Mouse (Mus musculus) heart, postnatal 0 days (tissue): Measurements from ENCODE around the gene Sipa1l2. TPM values are rescaled to one million over a fixed set of nuclear protein-coding genes. Genes with fewer than 3 reads are reported as not detected.

Experiments
- ATAC-seq: fragments of 200-750 bp; cut with Nextera tagmentation; 2 replicates; pipeline ENCODE4 v1.8.0; 2017; ENCODE audit warnings: low read depth, moderate number of reproducible peaks, moderate library complexity; ENCODE audit not compliant: insufficient read depth
- DNase-seq: peaks from one replicate; pipeline ENCODE4 v3.0.0-alpha.2; 2016; ENCODE audit warnings: low spot score
- H3K27ac ChIP-seq: fragments of 300-500 bp; sonication (generic); 2 replicates; pipeline ENCODE4 v1.5.1; 2014; ENCODE audit warnings: low read depth, mild to moderate bottlenecking
- H3K27me3 ChIP-seq: fragments of 300-500 bp; sonication (generic); 2 replicates; pipeline ENCODE4 v1.6.1; 2014; ENCODE audit warnings: low read length, mixed read lengths; ENCODE audit not compliant: control insufficient read depth, insufficient read depth
- H3K36me3 ChIP-seq: fragments of 300-500 bp; sonication (generic); replicated peaks from 2 replicates; pipeline ENCODE4 v1.6.1; 2014; ENCODE audit warnings: low read length, mixed read lengths; ENCODE audit not compliant: control insufficient read depth, insufficient read depth
- H3K4me1 ChIP-seq: fragments of 300-500 bp; sonication (generic); 2 replicates; pipeline ENCODE4 v1.6.1; 2014; ENCODE audit warnings: antibody characterized with exemption; ENCODE audit not compliant: control insufficient read depth, insufficient read depth
- H3K4me2 ChIP-seq: fragments of 300-500 bp; sonication (generic); 2 replicates; pipeline ENCODE4 v1.6.1; 2014; ENCODE audit warnings: low read depth, mild to moderate bottlenecking, low read length, moderate library complexity
- H3K4me3 ChIP-seq: fragments of 300-500 bp; sonication (generic); 2 replicates; pipeline ENCODE4 v1.5.1; 2014; ENCODE audit warnings: low read depth, low read length
- H3K9ac ChIP-seq: fragments of 300-500 bp; sonication (generic); replicated peaks from 2 replicates; pipeline ENCODE4 v1.6.1; 2014; ENCODE audit warnings: low read depth, low read length, mixed read lengths
- H3K9me3 ChIP-seq: fragments of 300-500 bp; sonication (generic); replicated peaks from 2 replicates; pipeline ENCODE4 v1.6.1; 2016; ENCODE audit warnings: low read length; ENCODE audit not compliant: control insufficient read depth
- CTCF ChIP-seq: IDR thresholded peaks from 2 replicates; pipeline ENCODE4 v1.5.1; 2016; ENCODE audit warnings: antibody characterized with exemption, control low read depth, low read depth
- EP300 ChIP-seq: IDR thresholded peaks from 2 replicates; pipeline ENCODE4 v1.6.1; 2016; ENCODE audit warnings: antibody characterized with exemption, low read depth
- WGBS: fragments of 180-500 bp; shearing (Covaris S2); extraction: QIAGEN DNeasy Blood & Tissue Kit; methylation state at CpG from one replicate; pipeline ENCODE4 v1.1.7; 2014; 5-methylcytosine and 5-hydroxymethylcytosine counted together
- polyA plus RNA-seq: library from polyadenylated mRNA; unstranded; fragments of >200 nt; fragmentation: Nextera tagmentation; extraction: Ambion mirVana; gene quantifications from 2 replicates; pipeline ENCODE4 v1.2.1, GENCODE M21; 2015
- total RNA-seq: library from RNA; depleted of rRNA; stranded (reverse); fragments of >200 nt; gene quantifications from 2 replicates; pipeline ENCODE4 v1.2.3, GENCODE M21; 2014; ENCODE audit warnings: low replicate concordance

Sipa1l2 gene
- total and polyA plus RNA-seq, 2 experiments from 2014 or later = 13.6 to 65.8 TPM

DNA sequence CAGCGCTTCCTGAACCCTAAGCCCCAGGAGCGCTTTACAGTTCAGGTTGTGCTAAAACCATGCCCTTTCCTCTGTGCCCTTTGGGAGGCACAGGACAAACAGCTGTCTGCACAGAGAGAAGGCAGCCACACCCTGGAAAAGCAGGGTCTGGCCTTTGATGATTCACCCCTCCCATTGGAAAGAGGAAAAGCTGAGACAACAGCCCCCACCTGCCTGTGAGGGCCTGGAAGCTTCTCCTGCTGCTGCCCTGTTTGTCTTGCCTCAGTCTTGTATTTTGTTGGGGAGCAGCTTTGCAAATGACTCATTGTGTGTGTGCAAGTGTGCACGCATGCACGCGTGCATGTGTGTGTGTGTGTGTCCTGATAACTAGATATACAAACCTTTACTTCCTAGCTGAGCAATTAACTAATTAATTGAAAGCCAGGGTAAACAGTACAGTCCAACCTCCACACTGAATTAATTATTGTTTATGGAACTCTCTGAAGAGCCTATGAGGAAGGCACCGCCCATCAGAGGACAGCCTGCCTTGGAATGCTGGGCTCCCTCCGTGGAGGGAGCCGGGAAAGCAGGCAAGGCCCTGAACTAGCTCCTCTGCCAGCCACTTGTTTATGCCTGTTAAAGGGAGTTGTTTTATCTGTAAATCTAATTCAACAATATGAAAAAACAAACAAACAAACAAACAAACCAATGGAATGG, 35.4 kb upstream of the Sipa1l2 start:
- no peak overlapping the region for H3K4me2 ChIP-seq
- no peak overlapping the region for H3K27ac ChIP-seq
- no peak for TF ChIP-seq CTCF
- no peak for TF ChIP-seq EP300
- no peaks in the 10 kb centered on the region for H3K36me3 ChIP-seq
- no peaks in the 10 kb centered on the region for H3K9me3 ChIP-seq
- no peak for ATAC-seq
- H3K27me3 ChIP-seq = no peaks in the 10 kb centered on the region
- WGBS = 71% methylated on average over 8 of the region's 8 CpGs
- H3K4me3 ChIP-seq = no peak overlapping the region
- no peak for DNase-seq
- H3K9ac ChIP-seq = no peak overlapping the region
- no peaks in the 10 kb centered on the region for H3K4me1 ChIP-seq

DNA sequence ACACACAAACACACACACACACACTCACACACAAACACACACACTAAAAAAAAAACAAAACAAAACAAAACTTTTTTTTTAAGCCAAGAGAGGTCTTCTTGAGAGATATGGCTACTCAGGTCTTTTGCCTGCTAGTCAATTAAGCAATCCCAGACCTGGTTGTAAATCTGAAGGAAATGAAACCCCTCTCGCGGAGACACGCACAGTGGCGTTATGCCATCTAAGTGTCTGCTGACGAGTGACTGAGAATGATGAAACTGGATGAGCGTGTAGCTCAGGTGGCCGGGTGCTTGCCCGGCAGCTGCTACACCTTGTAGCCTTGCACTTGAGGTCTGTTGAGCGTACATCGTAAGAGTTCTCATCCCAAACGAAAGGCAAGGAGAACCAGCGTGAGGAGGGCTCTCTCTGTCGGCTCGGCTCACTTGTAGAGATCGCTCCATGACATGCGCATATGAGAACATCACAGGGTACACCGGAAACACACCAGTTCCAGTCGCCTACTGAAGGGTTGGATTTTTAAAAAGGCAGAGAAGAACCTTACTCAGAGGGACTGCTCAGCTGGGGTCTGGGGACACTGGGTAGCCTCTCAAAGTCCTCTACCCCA, 34.7 kb upstream of the Sipa1l2 start:
- 79% methylated on average over 18 of the region's 18 CpGs for WGBS
- DNase-seq = no peak
- Histone ChIP-seq H3K27ac (no peak overlapping the region), H3K9ac (no peak overlapping the region), H3K9me3 (no peaks in the 10 kb centered on the region), H3K4me2 (no peak overlapping the region), H3K4me1 (no peaks in the 10 kb centered on the region), H3K36me3 (no peaks in the 10 kb centered on the region), H3K4me3 (no peak overlapping the region), H3K27me3 (no peaks in the 10 kb centered on the region)
- no peak for ATAC-seq
- no peak for TF ChIP-seq CTCF
- no peak for TF ChIP-seq EP300

DNA sequence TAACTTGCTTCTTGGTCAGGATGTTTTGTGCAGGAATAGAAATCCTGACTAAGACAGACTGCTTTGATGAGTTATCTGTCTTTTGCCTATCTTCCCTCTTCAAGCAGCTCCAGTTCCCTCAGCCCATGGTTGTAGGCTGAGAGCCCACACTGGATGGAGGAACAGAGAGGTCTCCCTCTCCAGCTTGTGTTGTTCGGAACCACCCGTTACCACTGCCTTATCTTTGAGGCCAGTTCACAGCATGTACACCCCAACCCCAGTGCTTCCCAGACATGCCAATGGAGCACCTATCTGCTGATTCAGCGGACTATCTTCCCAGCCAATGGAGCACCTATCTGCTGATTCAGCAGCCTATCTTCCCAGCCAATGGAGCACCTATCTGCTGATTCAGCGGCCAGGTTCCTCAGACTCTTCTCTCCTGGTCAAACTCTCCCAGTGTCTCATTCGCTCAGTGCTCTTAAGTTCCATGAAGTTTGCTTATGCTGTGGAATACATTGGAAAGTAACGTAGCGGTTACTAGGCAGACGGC, 33.8 kb upstream of the Sipa1l2 start:
- H3K4me2 ChIP-seq = no peak overlapping the region
- no peaks in the 10 kb centered on the region for H3K27me3 ChIP-seq
- H3K4me1 ChIP-seq = no peaks in the 10 kb centered on the region
- ATAC-seq (no peak), DNase-seq (no peak)
- TF ChIP-seq EP300 = no peak
- TF ChIP-seq CTCF = no peak
- H3K4me3 ChIP-seq = no peak overlapping the region
- whole genome bisulfite sequencing = 81% methylated on average over 8 of the region's 8 CpGs
- no peak overlapping the region for H3K9ac ChIP-seq
- H3K36me3 ChIP-seq = no peaks in the 10 kb centered on the region
- no peak overlapping the region for H3K27ac ChIP-seq
- no peaks in the 10 kb centered on the region for H3K9me3 ChIP-seq

DNA sequence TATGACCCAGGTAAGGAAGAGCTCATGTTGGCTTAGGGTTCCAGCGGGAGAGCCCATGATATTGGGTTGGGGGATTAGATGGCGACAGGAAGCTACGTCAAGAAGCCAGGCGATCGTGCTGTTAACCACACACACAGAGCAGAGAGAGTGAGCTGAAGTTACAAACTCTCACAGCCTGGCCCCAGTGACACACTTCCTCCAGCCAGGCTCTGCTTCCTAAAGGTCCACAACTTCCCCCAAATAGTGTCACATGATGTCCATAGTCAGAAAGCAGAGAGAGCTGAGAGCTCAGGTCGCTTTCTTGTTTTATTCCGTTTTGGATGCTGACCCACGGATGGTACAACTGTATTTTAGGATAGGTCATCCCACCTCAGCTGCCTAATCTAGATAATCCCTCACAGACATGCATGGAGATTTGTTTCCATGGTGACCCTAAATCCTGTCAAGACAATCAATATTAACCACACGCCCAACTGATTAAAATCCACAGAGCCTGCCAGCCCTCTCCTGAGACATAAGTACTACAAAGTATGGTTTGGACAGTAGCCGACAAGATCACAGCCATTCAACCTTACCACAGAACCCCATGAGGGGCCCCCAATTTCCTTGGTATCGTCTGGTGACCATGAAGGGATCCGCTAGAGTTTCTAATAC, 30.6 kb upstream of the Sipa1l2 start:
- Histone ChIP-seq H3K9ac (no peak overlapping the region), H3K27me3 (no peaks in the 10 kb centered on the region), H3K4me2 (no peak overlapping the region), H3K36me3 (no peaks in the 10 kb centered on the region), H3K9me3 (no peaks in the 10 kb centered on the region), H3K4me1 (no peaks in the 10 kb centered on the region), H3K27ac (no peak overlapping the region), H3K4me3 (no peak overlapping the region)
- no peak for TF ChIP-seq CTCF
- no peak for TF ChIP-seq EP300
- ATAC-seq (no peak), DNase-seq (no peak)
- WGBS = 72% methylated on average over 12 of the region's 12 CpGs

DNA sequence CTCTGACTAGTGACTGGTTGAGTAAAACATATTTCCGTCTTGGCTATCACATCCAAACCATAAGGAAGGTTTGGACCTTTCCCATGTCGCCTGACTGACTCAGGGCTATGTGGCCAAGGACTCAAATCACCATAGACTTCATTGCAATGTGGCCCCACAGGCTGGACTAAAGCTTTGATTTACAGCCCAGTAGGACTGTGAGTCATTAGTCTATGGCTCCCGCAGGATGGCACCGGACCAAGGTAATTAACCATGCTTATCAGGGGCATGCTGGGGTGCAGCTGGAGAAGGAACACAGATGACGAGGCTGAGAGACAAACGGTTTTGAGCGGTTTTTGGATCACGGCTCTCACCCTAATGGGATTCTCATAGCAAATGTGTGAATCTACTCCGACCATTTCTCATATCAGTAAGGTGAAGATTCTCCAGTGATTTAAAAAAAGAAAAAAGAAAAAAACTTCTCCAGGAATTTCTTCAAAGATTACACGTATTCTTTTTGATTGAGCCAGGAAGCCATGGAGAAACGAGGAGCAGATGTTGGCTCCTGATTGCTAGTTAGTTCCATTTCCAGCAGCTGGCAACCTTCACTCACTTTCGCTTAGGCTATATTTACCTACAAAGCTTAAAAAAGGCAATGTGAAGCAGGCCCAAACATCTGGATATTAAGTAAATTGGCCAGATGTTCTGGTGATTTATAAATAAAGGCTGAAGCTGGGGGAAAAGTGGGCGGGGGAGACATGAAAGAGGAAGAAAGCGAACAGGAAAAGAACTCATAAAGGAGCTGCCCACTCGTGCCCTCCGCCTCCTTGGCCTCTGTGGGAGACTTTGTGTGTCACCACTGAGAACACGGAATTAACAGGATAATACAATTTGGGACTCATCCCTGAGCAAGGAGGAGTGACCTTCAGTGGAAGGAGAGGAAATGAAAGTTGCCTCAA, 26.2 kb upstream of the Sipa1l2 start:
- H3K27ac ChIP-seq = no peak overlapping the region
- no peaks in the 10 kb centered on the region for H3K4me1 ChIP-seq
- H3K4me3 ChIP-seq = no peak overlapping the region
- H3K9me3 ChIP-seq = no peaks in the 10 kb centered on the region
- TF ChIP-seq CTCF (no peak), EP300 (no peak)
- WGBS = 46% methylated on average over 17 of the region's 17 CpGs
- H3K27me3 ChIP-seq = no peaks in the 10 kb centered on the region
- ATAC-seq = no peak
- no peak overlapping the region for H3K9ac ChIP-seq
- H3K4me2 ChIP-seq = no peak overlapping the region
- no peaks in the 10 kb centered on the region for H3K36me3 ChIP-seq
- DNase-seq = no peak
